Mouse (Mus musculus) megakaryocyte, embryonic 14.5 days (primary cell): ENCODE measurements around the gene Erh.

Experiments
- FLI1 ChIP-seq: IDR thresholded peaks from 2 replicates; pipeline ENCODE4 v1.6.1; 2012; ENCODE audit warnings: low read length, inconsistent platforms, mixed read lengths
- GATA1 ChIP-seq: IDR thresholded peaks from 3 replicates; pipeline ENCODE4 v1.6.1; 2012; ENCODE audit warnings: mixed read lengths, low read length, inconsistent platforms, borderline replicate concordance

- TF ChIP-seq FLI1 (no peak), GATA1 (no peak)
Observed at GRCm38 (mm10) chr12:80689696-80690095, 45.6 kb upstream of the Erh start.
